Mouse (Mus musculus) cerebellum, postnatal 36 days (tissue): ENCODE results near the gene Nfkbid.
A peak's percentile ranks its signal among the peaks of the same experiment; 100 is the strongest.

ENCODE experiments used
- DNase-seq, 2 experiments: peaks; one replicate each; pipeline ENCODE4 v3.0.0; 2021 to 2022; ENCODE audit warnings: mixed read lengths in 2 of 2

Gene Nfkbid

GRCm38 (mm10) chr7:30430191-30430590 lies 8.7 kb downstream of the Nfkbid start:
- no peak for DNase-seq

- peak; percentile 90 to 93 for DNase-seq
These were observed 10.3 kb downstream of the Nfkbid start for GRCm38 (mm10) chr7:30431793-30432192.

GRCm38 (mm10) chr7:30434238-30434637 lies 12.7 kb downstream of the Nfkbid start:
- no peak for DNase-seq

GRCm38 (mm10) chr7:30434701-30435100 lies 13.2 kb downstream of the Nfkbid start:
- DNase-seq = no peak

GRCm38 (mm10) chr7:30435156-30435555 lies 13.6 kb downstream of the Nfkbid start:
- DNase-seq = no peak

GRCm38 (mm10) chr7:30436879-30437278 lies 15.3 kb downstream of the Nfkbid start:
- no peak for DNase-seq

- no peak for DNase-seq
These were observed 18.2 kb downstream of the Nfkbid start for GRCm38 (mm10) chr7:30439734-30440133.

- peak; percentile 69 to 70 for DNase-seq
These were observed 19.2 kb downstream of the Nfkbid start for GRCm38 (mm10) chr7:30440697-30441096.

- no peak for DNase-seq
These were observed 22.2 kb downstream of the Nfkbid start for GRCm38 (mm10) chr7:30443696-30444095.

- peak; percentile 22 to 41 for DNase-seq
These were observed 22.8 kb downstream of the Nfkbid start for GRCm38 (mm10) chr7:30444154-30444970.

GRCm38 (mm10) chr7:30444971-30445751 lies 23.6 kb downstream of the Nfkbid start, which contains the start of gene Aplp1:
Gene Aplp1 (minus strand): TSS chr7:30445535.
- DNase-seq = peak; percentile 73 to 84

GRCm38 (mm10) chr7:30450241-30450640 lies 28.7 kb downstream of the Nfkbid start:
- DNase-seq = no peak

GRCm38 (mm10) chr7:30453327-30453726 lies 31.8 kb downstream of the Nfkbid start:
- no peak for DNase-seq

- no peak for DNase-seq
These were observed 32.2 kb downstream of the Nfkbid start for GRCm38 (mm10) chr7:30453766-30454165.

- no peak for DNase-seq
These were observed 32.7 kb downstream of the Nfkbid start for GRCm38 (mm10) chr7:30454259-30454658.

- no peak for DNase-seq
These were observed 35.0 kb downstream of the Nfkbid start for GRCm38 (mm10) chr7:30456487-30456886.

- DNase-seq = no peak
These were observed 35.5 kb downstream of the Nfkbid start for GRCm38 (mm10) chr7:30456911-30457628.

- DNase-seq = no peak
These were observed 36.2 kb downstream of the Nfkbid start, which contains the start of the genes Kirrel2 and Nphs1 for GRCm38 (mm10) chr7:30457629-30458330. Gene Kirrel2 (minus strand): TSS chr7:30457690. Gene Nphs1 (plus strand): TSS chr7:30458315.

- DNase-seq = no peak
These were observed 38.0 kb downstream of the Nfkbid start for GRCm38 (mm10) chr7:30459484-30459883.

GRCm38 (mm10) chr7:30463568-30463967 lies 42.0 kb downstream of the Nfkbid start:
- DNase-seq = no peak

- DNase-seq = no peak
These were observed 42.5 kb downstream of the Nfkbid start for GRCm38 (mm10) chr7:30463996-30464395.

- DNase-seq = no peak
These were observed 43.3 kb downstream of the Nfkbid start for GRCm38 (mm10) chr7:30464816-30465300.
